Mouse (Mus musculus): ENCODE data around the gene Tbc1d32. TPM values are rescaled to one million over a fixed set of nuclear protein-coding genes. Genes with fewer than 3 reads are reported as not detected.

Gene Tbc1d32
- total and polyA plus RNA-seq, 2 experiments from 2014 or later, result 1.7 to 2.3 TPM

- Histone ChIP-seq H3K27ac (ENCODE audit: low read depth) (no peak overlapping the region), H3K4me3 (ENCODE audit: low read depth, low read length) (no peak overlapping the region), H3K4me1 (ENCODE audit: control insufficient read depth, insufficient read depth) (no peaks in the 10 kb centered on the region), H3K9ac (replicated peaks; ENCODE audit: low read depth, low read length) (no peak overlapping the region), H3K9me3 (replicated peaks; ENCODE audit: control insufficient read depth, low read length) (no peaks in the 10 kb centered on the region), H3K4me2 (ENCODE audit: low read depth, low read length) (no peak overlapping the region), H3K27me3 (ENCODE audit: control insufficient read depth, insufficient read depth, low read length) (no peaks in the 10 kb centered on the region), H3K36me3 (replicated peaks; ENCODE audit: control insufficient read depth, insufficient read depth, low read length) (no peaks in the 10 kb centered on the region)
- ATAC-seq (ENCODE audit: insufficient read depth, low read depth), result no peak
- no peak for DNase-seq (ENCODE audit: low spot score)
- 84% methylated on average over 5 of the region's 5 CpGs for WGBS
- TF ChIP-seq EP300 (IDR thresholded peaks at IDR 0.05; ENCODE audit: low read depth) (no peak), CTCF (IDR thresholded peaks at IDR 0.05; ENCODE audit: low read depth) (no peak)
These were observed 133.9 kb downstream of the Tbc1d32 start for GRCm38 (mm10) chr10:56094586-56094985.

- TF ChIP-seq EP300 (IDR thresholded peaks at IDR 0.05; ENCODE audit: low read depth) (no peak), CTCF (IDR thresholded peaks at IDR 0.05; ENCODE audit: low read depth) (no peak)
- H3K4me3 ChIP-seq (ENCODE audit: low read depth, low read length), result no peak overlapping the region
- WGBS, result 74% methylated on average over 4 of the region's 4 CpGs
- no peak for ATAC-seq (ENCODE audit: insufficient read depth, low read depth)
- no peaks in the 10 kb centered on the region for H3K36me3 ChIP-seq (replicated peaks; ENCODE audit: control insufficient read depth, insufficient read depth, low read length)
- H3K9me3 ChIP-seq (replicated peaks; ENCODE audit: control insufficient read depth, low read length), result no peaks in the 10 kb centered on the region
- H3K4me2 ChIP-seq (ENCODE audit: low read depth, low read length), result no peak overlapping the region
- no peak overlapping the region for H3K27ac ChIP-seq (ENCODE audit: low read depth)
- H3K4me1 ChIP-seq (ENCODE audit: control insufficient read depth, insufficient read depth), result no peaks in the 10 kb centered on the region
- H3K27me3 ChIP-seq (ENCODE audit: control insufficient read depth, insufficient read depth, low read length), result no peaks in the 10 kb centered on the region
- DNase-seq (ENCODE audit: low spot score), result no peak
- H3K9ac ChIP-seq (replicated peaks; ENCODE audit: low read depth, low read length), result no peak overlapping the region
These were observed 138.8 kb downstream of the Tbc1d32 start for GRCm38 (mm10) chr10:56089714-56090113.

DNA sequence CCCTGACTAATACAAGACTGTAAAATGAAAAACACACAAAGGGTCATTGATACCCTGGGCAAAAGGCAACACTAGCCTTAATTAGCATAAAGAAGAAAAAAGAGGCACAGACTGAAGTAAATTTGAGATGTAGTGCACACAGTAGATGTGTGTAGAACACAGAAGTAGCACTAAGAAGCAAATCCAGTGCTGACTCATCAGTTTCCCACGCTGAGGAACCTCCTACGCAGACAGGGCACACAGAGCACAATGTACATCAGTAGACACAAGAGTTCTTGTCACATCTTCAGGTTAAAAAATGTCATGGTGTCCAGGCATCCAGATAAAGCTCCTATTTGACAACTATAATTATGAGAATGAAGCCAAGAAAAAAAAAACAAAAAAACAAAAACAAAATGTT is 165.7 kb downstream of the Tbc1d32 start:
- no peaks in the 10 kb centered on the region for H3K4me1 ChIP-seq (ENCODE audit: control insufficient read depth, insufficient read depth)
- no peak overlapping the region for H3K9ac ChIP-seq (replicated peaks; ENCODE audit: low read depth, low read length)
- ATAC-seq (ENCODE audit: insufficient read depth, low read depth), result no peak
- no peak overlapping the region for H3K4me3 ChIP-seq (ENCODE audit: low read depth, low read length)
- no peaks in the 10 kb centered on the region for H3K36me3 ChIP-seq (replicated peaks; ENCODE audit: control insufficient read depth, insufficient read depth, low read length)
- H3K4me2 ChIP-seq (ENCODE audit: low read depth, low read length), result no peak overlapping the region
- no peaks in the 10 kb centered on the region for H3K9me3 ChIP-seq (replicated peaks; ENCODE audit: control insufficient read depth, low read length)
- WGBS, result 84% methylated on average over 2 of the region's 2 CpGs
- DNase-seq (ENCODE audit: low spot score), result no peak
- TF ChIP-seq CTCF (IDR thresholded peaks at IDR 0.05; ENCODE audit: low read depth) (no peak), EP300 (IDR thresholded peaks at IDR 0.05; ENCODE audit: low read depth) (no peak)
- H3K27me3 ChIP-seq (ENCODE audit: control insufficient read depth, insufficient read depth, low read length), result no peaks in the 10 kb centered on the region
- H3K27ac ChIP-seq (ENCODE audit: low read depth), result no peak overlapping the region

DNA sequence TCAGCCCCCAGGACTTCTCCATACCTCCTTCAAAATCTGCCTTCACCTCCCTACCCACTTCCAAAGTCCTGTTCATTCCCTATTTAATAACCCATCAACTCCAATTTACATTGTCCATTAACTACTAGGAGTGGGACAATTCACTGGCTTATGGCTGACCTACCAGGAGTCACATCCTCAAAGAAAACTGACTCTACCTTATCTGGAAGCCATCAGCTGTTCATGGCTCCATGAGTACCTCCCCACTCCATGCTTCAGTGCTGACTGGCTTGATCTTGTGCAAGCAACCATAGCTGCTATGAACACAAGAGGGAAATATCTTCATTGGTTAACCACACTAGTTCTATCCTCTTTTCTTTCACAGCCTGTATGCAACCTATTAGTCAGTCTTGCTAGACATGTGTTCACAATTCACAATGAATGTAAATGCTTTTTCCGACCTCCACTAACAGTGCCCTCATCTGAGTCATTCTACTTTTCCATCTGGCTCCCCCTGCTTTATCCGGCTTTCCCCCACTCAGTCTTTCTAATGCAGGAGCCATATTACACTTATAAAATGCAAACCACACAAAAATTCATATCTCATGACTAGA is 167.2 kb downstream of the Tbc1d32 start:
- Histone ChIP-seq H3K9ac (replicated peaks; ENCODE audit: low read depth, low read length) (no peak overlapping the region), H3K9me3 (replicated peaks; ENCODE audit: control insufficient read depth, low read length) (no peaks in the 10 kb centered on the region), H3K27ac (ENCODE audit: low read depth) (no peak overlapping the region), H3K27me3 (ENCODE audit: control insufficient read depth, insufficient read depth, low read length) (no peaks in the 10 kb centered on the region), H3K4me2 (ENCODE audit: low read depth, low read length) (no peak overlapping the region), H3K4me1 (ENCODE audit: control insufficient read depth, insufficient read depth) (no peaks in the 10 kb centered on the region), H3K36me3 (replicated peaks; ENCODE audit: control insufficient read depth, insufficient read depth, low read length) (no peaks in the 10 kb centered on the region), H3K4me3 (ENCODE audit: low read depth, low read length) (no peak overlapping the region)
- ATAC-seq (ENCODE audit: insufficient read depth, low read depth), result no peak
- TF ChIP-seq EP300 (IDR thresholded peaks at IDR 0.05; ENCODE audit: low read depth), result no peak
- WGBS, result 83% methylated on average over 2 of the region's 2 CpGs
- no peak for DNase-seq (ENCODE audit: low spot score)

DNA sequence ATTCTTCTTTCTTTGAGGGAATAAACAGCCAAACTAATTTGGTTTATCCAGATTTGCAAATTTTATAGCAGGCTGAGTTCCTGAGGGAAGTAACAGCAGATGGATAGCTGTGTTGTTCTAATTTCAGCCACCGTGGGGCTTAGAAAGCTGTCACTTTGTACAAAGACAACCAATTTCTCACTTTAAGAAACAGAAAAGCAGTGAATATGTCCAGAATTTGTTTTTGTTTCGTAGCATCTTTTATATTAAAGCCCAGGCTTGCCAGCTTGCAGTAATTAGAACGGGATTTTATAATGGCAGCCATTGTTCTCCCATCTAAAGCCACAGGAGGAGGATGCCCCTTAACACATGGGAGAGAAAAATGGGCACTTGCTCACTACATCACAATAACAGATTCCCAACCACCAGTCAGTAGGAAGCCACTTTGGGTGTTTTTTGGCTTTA is 169.5 kb downstream of the Tbc1d32 start:
- ATAC-seq (ENCODE audit: insufficient read depth, low read depth) (no peak), DNase-seq (ENCODE audit: low spot score) (no peak)
- 75% methylated on average over 3 of the region's 3 CpGs for WGBS
- Histone ChIP-seq H3K4me2 (ENCODE audit: low read depth, low read length) (no peak overlapping the region), H3K4me3 (ENCODE audit: low read depth, low read length) (no peak overlapping the region), H3K9me3 (replicated peaks; ENCODE audit: control insufficient read depth, low read length) (no peaks in the 10 kb centered on the region), H3K36me3 (replicated peaks; ENCODE audit: control insufficient read depth, insufficient read depth, low read length) (no peaks in the 10 kb centered on the region), H3K27ac (ENCODE audit: low read depth) (no peak overlapping the region), H3K27me3 (ENCODE audit: control insufficient read depth, insufficient read depth, low read length) (no peaks in the 10 kb centered on the region), H3K4me1 (ENCODE audit: control insufficient read depth, insufficient read depth) (no peaks in the 10 kb centered on the region), H3K9ac (replicated peaks; ENCODE audit: low read depth, low read length) (no peak overlapping the region)
- TF ChIP-seq CTCF (IDR thresholded peaks at IDR 0.05; ENCODE audit: low read depth), result no peak

GRCm38 (mm10) chr10:56025400-56025799 is 203.1 kb downstream of the Tbc1d32 start:
- TF ChIP-seq EP300 (IDR thresholded peaks at IDR 0.05; ENCODE audit: low read depth) (no peak), CTCF (IDR thresholded peaks at IDR 0.05; ENCODE audit: low read depth) (no peak)
- ATAC-seq (ENCODE audit: insufficient read depth, low read depth), result no peak
- H3K4me3 ChIP-seq (ENCODE audit: low read depth, low read length), result no peak overlapping the region
- no peak overlapping the region for H3K27ac ChIP-seq (ENCODE audit: low read depth)
- DNase-seq (ENCODE audit: low spot score), result no peak
- H3K4me2 ChIP-seq (ENCODE audit: low read depth, low read length), result no peak overlapping the region
- H3K36me3 ChIP-seq (replicated peaks; ENCODE audit: control insufficient read depth, insufficient read depth, low read length), result no peaks in the 10 kb centered on the region
- H3K27me3 ChIP-seq (ENCODE audit: control insufficient read depth, insufficient read depth, low read length), result no peaks in the 10 kb centered on the region
- no peaks in the 10 kb centered on the region for H3K4me1 ChIP-seq (ENCODE audit: control insufficient read depth, insufficient read depth)
- H3K9me3 ChIP-seq (replicated peaks; ENCODE audit: control insufficient read depth, low read length), result no peaks in the 10 kb centered on the region
- no peak overlapping the region for H3K9ac ChIP-seq (replicated peaks; ENCODE audit: low read depth, low read length)
